Mouse (Mus musculus) kidney, adult 2 months (tissue): ENCODE measurements around the gene Tec.

Experiments used
- CTCF ChIP-seq: fragments of 200-500 bp; conservative IDR thresholded peaks from 2 replicates; pipeline ENCODE4 v1.5.1; 2011; ENCODE audit warnings: low read depth, mild to moderate bottlenecking, control low read depth, low read length, moderate library complexity, mixed read lengths; ENCODE audit not compliant: insufficient read depth, insufficient read length
- POLR2A ChIP-seq: fragments of 200-500 bp; IDR thresholded peaks from one replicate; pipeline ENCODE4 v1.6.1; 2011; ENCODE audit warnings: low read depth, low read length, control low read depth

DNA sequence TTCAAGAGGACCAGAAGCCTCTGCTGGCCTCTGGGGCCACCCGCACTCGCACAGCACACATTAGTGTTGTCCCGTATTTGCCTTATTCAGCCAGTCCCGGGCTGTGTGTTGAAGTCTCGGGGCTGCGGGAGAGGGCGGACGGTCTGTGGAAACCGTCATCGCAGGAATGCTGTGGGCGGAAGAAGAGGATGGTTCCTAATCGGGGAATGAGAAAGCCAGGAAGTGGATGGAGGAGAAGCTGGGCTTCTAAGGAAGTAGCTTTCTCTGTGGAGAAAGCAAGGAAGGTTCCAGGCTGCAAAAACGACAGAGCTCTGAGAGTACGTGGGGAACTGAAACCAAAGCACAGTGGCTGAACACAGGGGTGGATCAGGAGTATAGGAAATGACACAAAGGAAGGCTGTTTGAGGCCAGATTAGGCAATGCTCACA is 72.1 kb downstream of the Tec start:
- no peak for TF ChIP-seq POLR2A
- no peak for TF ChIP-seq CTCF
